Mouse (Mus musculus) forebrain, embryonic 14.5 days (tissue): ENCODE results near the gene Spsb1. TPM values are rescaled to one million over a fixed set of nuclear protein-coding genes. Genes with fewer than 3 reads are reported as not detected.

Experiments used
- ATAC-seq: fragments of 200-750 bp; cut with Nextera tagmentation; 2 replicates; pipeline ENCODE4 v1.8.0; 2017; ENCODE audit warnings: mild to moderate bottlenecking, moderate library complexity
- DNase-seq: peaks from one replicate; pipeline ENCODE4 v3.0.0-alpha.2; 2015; ENCODE audit warnings: low spot score
- H3K27ac ChIP-seq: fragments of 300-500 bp; sonication (generic); 2 replicates; pipeline ENCODE4 v1.5.1; 2014; ENCODE audit warnings: low read depth, mild to moderate bottlenecking, control low read depth, low read length, moderate library complexity
- H3K27me3 ChIP-seq: fragments of 300-500 bp; sonication (generic); replicated peaks from 2 replicates; pipeline ENCODE4 v1.6.1; 2014; ENCODE audit warnings: low read length, control low read depth, mixed read lengths; ENCODE audit not compliant: control insufficient read depth, insufficient read depth
- H3K36me3 ChIP-seq: fragments of 300-500 bp; sonication (generic); 2 replicates; pipeline ENCODE4 v1.6.1; 2014; ENCODE audit warnings: low read length, control low read depth; ENCODE audit not compliant: control insufficient read depth, insufficient read depth
- H3K4me1 ChIP-seq: fragments of 300-500 bp; sonication (generic); 2 replicates; pipeline ENCODE4 v1.6.1; 2014; ENCODE audit warnings: antibody characterized with exemption, low read length, control low read depth; ENCODE audit not compliant: control insufficient read depth, insufficient read depth
- H3K4me2 ChIP-seq: fragments of 300-500 bp; sonication (generic); 2 replicates; pipeline ENCODE4 v1.6.1; 2014; ENCODE audit warnings: mild to moderate bottlenecking, control low read depth, low read length
- H3K4me3 ChIP-seq: fragments of 300-500 bp; sonication (generic); 2 replicates; pipeline ENCODE4 v1.5.1; 2014; ENCODE audit warnings: low read depth, low read length, control low read depth
- H3K9ac ChIP-seq: fragments of 300-500 bp; sonication (generic); 2 replicates; pipeline ENCODE4 v1.6.1; 2014; ENCODE audit warnings: mild to moderate bottlenecking, low read length, control low read depth, moderate library complexity
- H3K9me3 ChIP-seq: fragments of 300-500 bp; sonication (generic); replicated peaks from 2 replicates; pipeline ENCODE4 v1.6.1; 2016; ENCODE audit warnings: low read length, control low read depth, mixed read lengths; ENCODE audit not compliant: control insufficient read depth
- WGBS: fragments of 180-500 bp; shearing (Covaris S2); extraction: QIAGEN DNeasy Blood & Tissue Kit; methylation state at CpG from one replicate; pipeline ENCODE4 v1.1.7; 2014; 5-methylcytosine and 5-hydroxymethylcytosine counted together
- polyA plus RNA-seq: library from polyadenylated mRNA; unstranded; fragments of >200 nt; fragmentation: Nextera tagmentation; extraction: Ambion mirVana; gene quantifications from 2 replicates; pipeline ENCODE4 v1.2.1, GENCODE M21; 2014

The Spsb1 gene
- polyA plus RNA-seq, 1 experiment from 2014 or later, result 4.8 TPM

DNA sequence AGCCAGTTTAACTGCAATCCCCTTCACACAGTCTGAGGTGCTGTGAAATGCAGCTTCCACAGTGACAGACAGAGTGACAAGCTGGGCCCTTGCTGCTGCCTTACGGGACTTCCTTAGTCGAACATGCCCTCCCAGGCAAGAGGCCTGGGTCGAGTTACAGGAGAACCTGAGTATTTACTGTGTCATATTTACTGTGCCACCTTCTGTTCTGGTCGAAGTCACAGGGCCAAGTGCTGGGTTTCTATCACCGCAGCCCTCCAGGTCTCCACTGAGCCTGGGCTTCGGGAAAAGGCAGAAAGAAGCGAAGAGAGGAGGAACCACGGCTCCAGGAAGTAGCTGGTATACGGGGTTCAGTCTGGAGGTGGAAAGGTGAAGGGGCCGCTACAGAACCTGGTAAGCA, 43.2 kb upstream of the Spsb1 start:
- 88% methylated on average over 10 of the region's 10 CpGs for WGBS
- ATAC-seq (no peak), DNase-seq (no peak)
- Histone ChIP-seq H3K36me3 (no peaks in the 10 kb centered on the region), H3K27ac (no peak overlapping the region), H3K9ac (no peak overlapping the region), H3K27me3 (no peaks in the 10 kb centered on the region), H3K4me3 (no peak overlapping the region), H3K9me3 (no peaks in the 10 kb centered on the region), H3K4me1 (no peaks in the 10 kb centered on the region), H3K4me2 (no peak overlapping the region)

DNA sequence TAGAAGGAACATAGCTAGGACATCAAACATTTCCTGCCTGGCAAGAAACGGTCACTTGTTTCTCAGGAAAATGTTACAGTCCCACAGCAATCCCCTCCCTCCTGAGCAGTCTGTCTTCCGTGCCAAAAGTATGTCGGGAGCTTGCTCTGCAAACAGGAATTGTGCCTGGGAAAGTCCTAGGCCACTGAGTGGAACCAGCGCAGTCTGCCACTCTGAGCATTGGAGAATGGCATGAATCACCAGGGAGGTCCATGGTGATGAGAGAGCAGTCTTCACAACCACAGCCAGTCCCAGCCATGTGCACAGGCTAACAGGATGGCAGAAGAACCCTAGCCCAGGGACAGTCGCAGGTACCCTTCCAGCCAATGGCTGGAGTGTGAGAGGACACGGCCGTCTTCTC, 41.6 kb upstream of the Spsb1 start:
- Histone ChIP-seq H3K9me3 (no peaks in the 10 kb centered on the region), H3K9ac (no peak overlapping the region), H3K4me1 (no peaks in the 10 kb centered on the region), H3K4me3 (no peak overlapping the region), H3K36me3 (no peaks in the 10 kb centered on the region), H3K27ac (no peak overlapping the region), H3K4me2 (no peak overlapping the region), H3K27me3 (no peaks in the 10 kb centered on the region)
- no peak for DNase-seq
- ATAC-seq, result no peak
- 84% methylated on average over 7 of the region's 7 CpGs for WGBS

DNA sequence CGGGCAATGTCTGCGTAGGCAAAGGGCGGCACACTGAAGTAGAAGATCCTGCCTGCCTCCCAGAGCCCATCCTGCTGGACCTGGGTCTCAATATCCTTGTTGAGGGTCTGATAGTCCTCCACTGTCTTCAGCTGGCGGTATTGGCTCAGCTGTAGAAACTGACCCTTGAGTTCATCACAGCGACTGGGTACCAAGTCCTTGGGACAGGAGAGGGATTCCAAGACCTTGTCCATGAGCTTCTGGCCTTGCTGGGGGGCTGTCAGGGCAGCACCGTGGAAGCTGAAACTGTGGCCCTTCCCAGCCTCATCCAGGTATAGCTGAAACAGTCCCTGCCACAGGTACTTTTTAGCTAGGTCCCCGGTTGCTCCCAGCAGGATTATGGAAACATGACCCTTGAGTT, 41.1 kb upstream of the Spsb1 start:
- Histone ChIP-seq H3K4me1 (peaks cover under 1% of the 10 kb centered on the region; the same call in 1 of the 2 replicates), H3K4me2 (no peak overlapping the region), H3K27me3 (no peaks in the 10 kb centered on the region), H3K9ac (no peak overlapping the region), H3K36me3 (no peaks in the 10 kb centered on the region), H3K9me3 (no peaks in the 10 kb centered on the region), H3K4me3 (no peak overlapping the region), H3K27ac (no peak overlapping the region)
- WGBS, result 90% methylated on average over 7 of the region's 7 CpGs
- ATAC-seq (no peak), DNase-seq (no peak)

DNA sequence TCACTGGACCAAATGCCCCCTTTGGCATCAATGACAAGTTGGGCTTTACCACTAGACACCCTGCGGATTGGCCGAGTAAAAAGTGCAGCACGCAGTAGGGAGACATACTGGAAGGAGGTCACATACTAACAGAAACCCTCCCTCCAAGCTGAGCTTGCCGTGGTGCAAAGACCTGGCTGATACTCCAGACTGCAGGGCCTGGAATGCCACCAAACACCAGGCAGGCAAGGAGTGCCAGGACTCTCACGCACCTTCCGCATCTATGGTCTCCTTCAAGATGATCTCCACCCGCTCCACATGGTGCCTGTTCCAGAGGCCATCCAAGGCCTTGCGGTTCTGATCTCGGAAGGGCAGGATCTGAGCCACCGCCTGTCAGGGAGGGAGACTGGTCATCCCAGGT, 39.4 kb upstream of the Spsb1 start:
- Histone ChIP-seq H3K36me3 (no peaks in the 10 kb centered on the region), H3K9ac (no peak overlapping the region), H3K27me3 (no peaks in the 10 kb centered on the region), H3K27ac (no peak overlapping the region), H3K4me2 (no peak overlapping the region), H3K4me3 (no peak overlapping the region), H3K9me3 (no peaks in the 10 kb centered on the region), H3K4me1 (peaks cover 9% of the 10 kb centered on the region)
- 87% methylated on average over 10 of the region's 10 CpGs for WGBS
- ATAC-seq (no peak), DNase-seq (no peak)

DNA sequence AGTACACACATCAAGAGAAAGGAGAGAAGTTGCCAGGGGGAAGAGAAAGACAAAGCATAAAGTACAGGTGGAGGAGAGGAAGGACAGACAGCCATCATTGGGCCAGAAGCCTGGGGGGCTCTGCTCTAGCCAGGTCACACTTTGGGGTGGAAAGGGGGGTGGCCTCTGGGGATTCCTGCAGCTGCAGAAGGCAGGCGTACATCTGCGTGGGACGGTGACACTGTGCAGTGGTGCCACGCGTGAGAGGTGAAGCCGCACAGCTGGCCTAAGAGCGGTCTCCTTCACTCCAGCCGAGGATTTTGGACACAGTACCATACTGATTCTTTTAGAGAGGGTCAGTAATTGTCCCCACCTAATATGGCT, 37.8 kb upstream of the Spsb1 start:
- H3K9ac ChIP-seq, result no peak overlapping the region
- H3K9me3 ChIP-seq, result no peaks in the 10 kb centered on the region
- H3K27ac ChIP-seq, result no peak overlapping the region
- WGBS, result 93% methylated on average over 8 of the region's 8 CpGs
- DNase-seq, result no peak
- no peak overlapping the region for H3K4me2 ChIP-seq
- H3K36me3 ChIP-seq, result no peaks in the 10 kb centered on the region
- H3K4me3 ChIP-seq, result no peak overlapping the region
- H3K4me1 ChIP-seq, result peaks cover 16% of the 10 kb centered on the region
- no peaks in the 10 kb centered on the region for H3K27me3 ChIP-seq
- no peak for ATAC-seq

DNA sequence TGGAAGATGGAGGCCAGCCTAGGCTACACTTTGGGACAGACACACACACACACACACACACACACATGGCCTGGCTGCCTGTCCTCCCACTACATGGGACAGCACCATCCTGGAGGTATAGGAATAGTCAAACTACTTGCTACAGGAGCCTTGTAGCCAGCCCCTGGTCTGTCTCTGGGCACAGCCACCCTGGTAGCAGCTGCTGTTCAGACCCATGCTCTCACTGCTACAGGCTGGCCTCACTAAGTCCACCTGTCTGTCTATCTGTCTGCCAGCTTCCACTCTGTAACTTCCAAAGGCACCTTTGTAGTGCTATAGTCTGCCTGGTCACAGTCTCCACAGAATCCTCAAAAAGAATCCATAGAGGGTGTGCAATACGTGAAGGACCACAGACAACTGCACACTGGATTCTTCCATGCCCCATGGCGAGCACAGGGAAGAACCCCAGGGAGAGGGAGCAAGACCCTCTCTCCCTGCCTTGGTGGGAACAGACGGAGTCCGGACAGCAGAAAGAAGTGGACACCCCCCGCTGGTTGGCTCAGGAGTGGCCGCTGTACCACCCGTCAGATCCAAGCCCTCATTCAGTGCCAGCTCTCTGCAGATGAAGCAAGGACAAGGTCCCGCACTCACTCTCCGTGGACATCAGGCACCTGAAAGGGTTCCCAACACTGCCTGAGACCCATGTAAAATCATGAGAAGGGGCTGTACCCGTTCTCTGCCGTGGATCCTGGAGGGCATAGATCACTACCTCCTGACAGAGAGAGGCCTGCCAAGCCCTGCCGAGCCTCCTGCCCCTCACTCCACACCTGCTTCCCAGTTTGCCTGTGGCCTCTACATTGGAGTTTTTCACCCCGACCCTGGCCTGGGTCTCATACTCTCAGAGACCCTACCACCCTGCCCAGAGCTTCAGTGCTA, 37.2 kb upstream of the Spsb1 start:
- no peak overlapping the region for H3K4me3 ChIP-seq
- H3K9ac ChIP-seq, result no peak overlapping the region
- DNase-seq, result no peak
- H3K27ac ChIP-seq, result no peak overlapping the region
- H3K4me1 ChIP-seq, result peaks cover 16% of the 10 kb centered on the region
- ATAC-seq, result no peak
- H3K4me2 ChIP-seq, result no peak overlapping the region
- no peaks in the 10 kb centered on the region for H3K27me3 ChIP-seq
- no peaks in the 10 kb centered on the region for H3K9me3 ChIP-seq
- WGBS, result 73% methylated on average over 13 of the region's 13 CpGs
- H3K36me3 ChIP-seq, result no peaks in the 10 kb centered on the region

DNA sequence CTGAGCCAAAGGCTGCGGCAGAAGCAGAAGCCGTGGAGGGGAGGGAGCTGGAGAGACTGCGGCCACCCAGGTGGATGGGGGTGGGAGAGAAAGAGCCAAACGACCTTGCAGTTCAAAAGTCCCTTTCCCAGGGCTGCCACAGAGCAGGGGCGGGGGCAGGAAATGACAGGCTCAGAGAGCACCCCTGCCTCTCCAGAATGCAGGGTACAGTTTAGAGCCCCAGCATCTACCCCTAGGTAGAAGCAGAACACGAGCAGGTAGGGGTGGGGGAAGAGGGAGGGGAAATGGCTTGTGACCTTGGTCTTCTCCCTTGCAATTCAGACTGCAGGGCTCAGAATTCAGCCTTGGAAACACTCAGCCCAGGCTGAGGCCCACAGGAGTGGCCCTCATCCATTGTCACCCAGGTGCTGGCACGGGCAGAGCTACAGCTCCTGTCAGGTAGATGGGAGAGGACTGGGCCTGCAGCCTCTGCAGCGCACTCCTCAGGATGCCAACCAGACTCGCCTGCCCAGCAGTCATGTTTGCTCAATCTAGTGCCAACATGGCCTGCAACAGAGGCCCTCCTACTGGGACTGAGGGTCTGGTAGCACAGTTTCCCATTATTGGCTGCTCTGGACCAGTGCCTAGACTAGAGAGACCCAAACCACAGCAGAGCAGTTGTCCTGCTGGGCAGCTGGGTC, 36.3 kb upstream of the Spsb1 start:
- H3K4me1 ChIP-seq, result peaks cover 16% of the 10 kb centered on the region
- H3K4me2 ChIP-seq, result no peak overlapping the region
- DNase-seq, result no peak
- no peaks in the 10 kb centered on the region for H3K27me3 ChIP-seq
- no peaks in the 10 kb centered on the region for H3K36me3 ChIP-seq
- H3K9me3 ChIP-seq, result no peaks in the 10 kb centered on the region
- H3K27ac ChIP-seq, result peak overlapping the region; percentile 33; the same call in 1 of the 2 replicates
- H3K4me3 ChIP-seq, result no peak overlapping the region
- peak overlapping the region; percentile 18; the same call in 1 of the 2 replicates for H3K9ac ChIP-seq
- WGBS, result 27% methylated on average over 8 of the region's 9 CpGs
- no peak for ATAC-seq

DNA sequence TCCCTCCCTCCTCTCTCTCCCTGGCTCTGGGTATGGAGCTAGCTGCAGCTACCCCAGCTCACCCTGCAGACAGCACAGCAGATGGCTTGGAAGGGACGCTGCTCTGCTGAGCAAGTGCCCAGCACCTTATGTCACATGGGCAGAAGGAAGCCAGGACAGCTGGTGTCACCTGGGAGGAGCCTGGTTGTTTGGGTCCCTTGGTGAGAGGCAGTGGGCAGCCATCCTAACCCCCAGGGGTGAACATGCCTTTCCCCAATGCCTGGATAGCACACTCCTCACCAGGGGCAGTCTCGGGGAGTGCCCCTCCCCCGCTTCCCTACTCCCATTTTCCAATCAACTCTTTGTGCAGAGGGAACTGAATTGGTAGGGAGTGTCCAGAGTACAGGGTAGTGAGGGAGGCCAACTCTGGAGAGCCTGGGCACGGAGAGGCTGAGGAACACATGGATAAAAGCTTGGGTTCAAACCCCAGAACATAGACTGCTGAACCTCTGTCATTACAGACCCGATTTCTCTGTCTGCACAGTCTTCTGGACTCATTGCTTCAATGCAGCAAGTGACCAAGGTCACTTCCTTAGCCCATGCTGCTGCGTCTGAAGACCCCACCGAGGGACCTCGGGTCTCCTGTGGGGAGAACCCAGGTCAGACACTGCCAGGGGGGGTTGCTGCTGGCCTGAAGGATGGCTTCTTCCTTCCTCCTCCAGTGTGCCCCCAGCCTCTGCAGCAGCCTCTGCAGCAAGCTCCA, 35.5 kb upstream of the Spsb1 start:
- no peaks in the 10 kb centered on the region for H3K9me3 ChIP-seq
- peak; percentile 81 for DNase-seq
- peak overlapping the region; percentile 18 for H3K9ac ChIP-seq
- WGBS, result 18% methylated on average over 8 of the region's 8 CpGs
- no peaks in the 10 kb centered on the region for H3K36me3 ChIP-seq
- no peaks in the 10 kb centered on the region for H3K27me3 ChIP-seq
- H3K4me3 ChIP-seq, result no peak overlapping the region
- H3K4me2 ChIP-seq, result no peak overlapping the region
- peaks cover 16% of the 10 kb centered on the region for H3K4me1 ChIP-seq
- peak; percentile 81 for ATAC-seq
- H3K27ac ChIP-seq, result peak overlapping the region; percentile 33; the same call in 1 of the 2 replicates
